Mouse (Mus musculus): Measurements from ENCODE around the gene Rnf6. TPM values are rescaled to one million over a fixed set of nuclear protein-coding genes. Genes with fewer than 3 reads are reported as not detected.
"Not testable (repeated sequence)": the region's sequence is repeated elsewhere in the genome, so short reads cannot be mapped to it uniquely, and the experiment has no call there.

Gene Rnf6
- total and polyA plus RNA-seq, 2 experiments: 12.5 to 29.4 TPM

DNA sequence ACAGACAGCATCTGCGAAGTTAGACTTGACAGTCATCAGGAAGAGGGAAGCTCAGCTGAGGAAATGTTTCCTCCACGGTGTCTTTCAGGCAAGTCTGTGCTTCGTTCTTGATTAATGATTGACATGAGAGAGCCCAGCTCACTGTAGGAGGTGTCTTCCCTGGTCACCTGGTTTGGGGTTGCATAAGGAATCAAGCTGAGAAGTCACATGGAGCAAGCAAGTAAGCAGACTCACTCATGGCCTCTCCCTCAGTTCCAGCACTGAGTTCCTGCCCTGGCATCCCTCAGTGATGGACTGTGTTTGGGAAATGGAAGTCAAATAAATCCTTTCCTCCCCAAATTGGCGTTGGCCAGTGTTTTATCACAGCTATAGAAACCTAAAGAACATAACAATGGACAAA, 31.3 kb downstream of the Rnf6 start:
- Histone ChIP-seq H3K79me2 (ENCODE audit: control insufficient read depth, insufficient read depth, low read length) (no peaks in the 10 kb centered on the region), H3K36me3 (ENCODE audit: control insufficient read depth, insufficient read depth, low read length) (no peaks in the 10 kb centered on the region), H3K9ac (ENCODE audit: low read depth, low read length) (no peak overlapping the region), H3K4me3 (ENCODE audit: insufficient read depth, low read depth, low read length) (no peak overlapping the region), H3K27me3 (ENCODE audit: control insufficient read depth, insufficient read depth, low read length) (no peaks in the 10 kb centered on the region), H3K27ac (replicated peaks; ENCODE audit: insufficient read depth, low read depth, low read length) (no peak overlapping the region), H3K4me1 (ENCODE audit: control insufficient read depth, insufficient read depth, low read length) (peaks cover 5% of the 10 kb centered on the region; the same call in 1 of the 2 replicates)
- WGBS: 34% methylated on average over 4 of the region's 4 CpGs
- peak; percentile 92 for DNase-seq (ENCODE audit: extremely low read depth, low read depth, low spot score)
- TF ChIP-seq CTCF (IDR thresholded peaks at IDR 0.05; ENCODE audit: low read depth, low read length) (no peak), POLR2A (IDR thresholded peaks at IDR 0.05; ENCODE audit: extremely low read depth, insufficient read depth, low read length) (no peak)

DNA sequence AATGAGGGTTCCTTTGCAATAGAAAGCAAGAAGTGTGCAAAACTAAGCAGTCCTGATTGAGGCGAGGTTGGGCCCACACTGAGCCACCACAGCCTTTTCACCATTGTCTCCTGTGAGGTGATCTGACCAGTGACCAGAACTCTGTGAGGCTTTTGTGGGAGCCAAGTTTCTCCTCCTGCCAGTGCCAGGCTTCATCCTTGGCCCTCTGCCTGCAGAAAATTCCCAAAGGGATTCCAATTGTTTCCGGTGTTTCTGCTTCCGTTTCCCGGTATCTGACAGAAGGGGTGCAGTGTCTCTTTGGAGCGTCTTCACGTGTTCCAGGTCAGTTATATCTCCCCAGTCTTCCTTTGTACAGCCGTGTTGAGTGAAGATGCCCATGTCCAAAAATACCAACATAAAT, 32.6 kb downstream of the Rnf6 start:
- peak; percentile 25 for DNase-seq (ENCODE audit: extremely low read depth, low read depth, low spot score)
- no peaks in the 10 kb centered on the region for H3K27me3 ChIP-seq (ENCODE audit: control insufficient read depth, insufficient read depth, low read length)
- peaks cover 5% of the 10 kb centered on the region; the same call in 1 of the 2 replicates for H3K4me1 ChIP-seq (ENCODE audit: control insufficient read depth, insufficient read depth, low read length)
- WGBS: 71% methylated on average over 7 of the region's 7 CpGs
- H3K36me3 ChIP-seq (ENCODE audit: control insufficient read depth, insufficient read depth, low read length): no peaks in the 10 kb centered on the region
- TF ChIP-seq CTCF (IDR thresholded peaks at IDR 0.05; ENCODE audit: low read depth, low read length): no peak
- no peak for TF ChIP-seq POLR2A (IDR thresholded peaks at IDR 0.05; ENCODE audit: extremely low read depth, insufficient read depth, low read length)
- H3K79me2 ChIP-seq (ENCODE audit: control insufficient read depth, insufficient read depth, low read length): no peaks in the 10 kb centered on the region
- H3K9ac ChIP-seq (ENCODE audit: low read depth, low read length): no peak overlapping the region
- no peak overlapping the region for H3K4me3 ChIP-seq (ENCODE audit: insufficient read depth, low read depth, low read length)
- no peak overlapping the region for H3K27ac ChIP-seq (replicated peaks; ENCODE audit: insufficient read depth, low read depth, low read length)

DNA sequence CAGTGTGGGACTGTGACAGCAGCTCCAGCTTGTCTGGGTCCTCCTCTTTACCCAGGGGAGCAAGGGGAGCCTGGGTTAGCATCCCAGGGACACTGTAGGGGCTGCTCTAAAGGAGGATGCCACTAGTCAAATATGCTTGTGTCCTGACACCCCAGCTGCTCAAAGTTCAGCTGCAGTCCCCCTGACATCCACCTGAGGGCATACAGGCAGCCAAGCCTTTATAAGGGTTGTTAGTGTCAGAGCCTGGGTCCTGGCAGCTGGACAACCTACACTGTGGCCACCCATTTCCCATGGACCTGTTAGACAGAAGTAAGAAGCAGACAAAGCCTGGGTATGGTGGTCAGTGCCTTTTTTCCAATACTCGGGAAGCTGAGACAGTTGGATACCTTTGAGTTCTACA, 33.2 kb downstream of the Rnf6 start:
- Histone ChIP-seq H3K27ac (replicated peaks; ENCODE audit: insufficient read depth, low read depth, low read length) (no peak overlapping the region), H3K36me3 (ENCODE audit: control insufficient read depth, insufficient read depth, low read length) (no peaks in the 10 kb centered on the region), H3K4me1 (ENCODE audit: control insufficient read depth, insufficient read depth, low read length) (peaks cover 5% of the 10 kb centered on the region; the same call in 1 of the 2 replicates), H3K9ac (ENCODE audit: low read depth, low read length) (no peak overlapping the region), H3K4me3 (ENCODE audit: insufficient read depth, low read depth, low read length) (no peak overlapping the region), H3K79me2 (ENCODE audit: control insufficient read depth, insufficient read depth, low read length) (no peaks in the 10 kb centered on the region), H3K27me3 (ENCODE audit: control insufficient read depth, insufficient read depth, low read length) (no peaks in the 10 kb centered on the region)
- DNase-seq (ENCODE audit: extremely low read depth, low read depth, low spot score): no peak
- 84% methylated on average over 1 of the region's 1 CpGs for WGBS
- no peak for TF ChIP-seq POLR2A (IDR thresholded peaks at IDR 0.05; ENCODE audit: extremely low read depth, insufficient read depth, low read length)
- TF ChIP-seq CTCF (IDR thresholded peaks at IDR 0.05; ENCODE audit: low read depth, low read length): peak; percentile 33; the same call in 1 of the 2 replicates

DNA sequence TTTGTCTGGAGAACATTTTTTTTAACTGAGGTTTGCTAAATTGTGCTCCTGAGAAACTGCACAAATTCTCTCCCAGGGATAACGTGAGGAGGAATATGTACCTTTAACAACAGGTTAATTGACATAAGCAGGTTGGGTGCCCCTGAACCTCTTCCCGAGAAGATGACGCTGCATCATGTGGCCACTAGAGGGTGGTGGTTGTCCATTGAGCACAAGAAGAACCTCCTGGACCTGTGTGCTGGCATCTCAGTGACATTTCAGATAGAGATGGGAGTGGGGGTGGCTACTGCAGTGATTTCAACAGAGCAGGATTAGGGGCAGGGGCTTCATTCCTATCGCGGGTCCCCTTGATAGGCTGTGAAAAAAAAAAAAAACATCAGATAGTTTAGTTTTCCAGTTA, 33.9 kb downstream of the Rnf6 start:
- peak; percentile 69 for DNase-seq (ENCODE audit: extremely low read depth, low read depth, low spot score)
- not testable (repeated sequence) for H3K36me3 ChIP-seq (ENCODE audit: control insufficient read depth, insufficient read depth, low read length); H3K79me2 ChIP-seq (ENCODE audit: control insufficient read depth, insufficient read depth, low read length); H3K27me3 ChIP-seq (ENCODE audit: control insufficient read depth, insufficient read depth, low read length); H3K9ac ChIP-seq (ENCODE audit: low read depth, low read length); H3K4me1 ChIP-seq (ENCODE audit: control insufficient read depth, insufficient read depth, low read length); H3K4me3 ChIP-seq (ENCODE audit: insufficient read depth, low read depth, low read length); H3K27ac ChIP-seq (replicated peaks; ENCODE audit: insufficient read depth, low read depth, low read length)
- 7% methylated on average over 5 of the region's 5 CpGs for WGBS
- TF ChIP-seq CTCF (IDR thresholded peaks at IDR 0.05; ENCODE audit: low read depth, low read length): peak; percentile 75

DNA sequence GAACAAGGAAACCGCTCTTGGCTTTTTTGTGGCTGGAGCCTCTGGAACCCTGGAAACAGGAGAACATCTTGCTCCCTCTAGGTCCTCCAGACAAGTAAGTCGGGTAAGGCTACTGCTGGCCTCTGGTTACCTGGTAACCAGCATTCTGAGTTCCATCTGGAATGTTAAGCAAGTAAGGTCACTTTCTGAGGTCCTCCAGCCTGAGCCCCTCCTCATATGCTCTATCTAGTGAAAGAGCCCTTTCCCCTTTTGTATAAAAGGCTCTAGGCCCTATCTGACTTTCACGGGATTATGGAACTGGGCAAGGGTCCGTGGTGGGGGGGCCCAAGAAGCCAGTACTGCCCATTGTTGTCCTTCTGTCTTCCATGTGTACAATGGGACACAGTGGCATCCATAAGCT, 36.2 kb downstream of the Rnf6 start, which contains the start of gene 1700001J03Rik:
Gene 1700001J03Rik, minus strand, starts transcription at position 101 of the 400 bp plus-strand sequence.
- H3K27me3 ChIP-seq (ENCODE audit: control insufficient read depth, insufficient read depth, low read length); DNase-seq (ENCODE audit: extremely low read depth, low read depth, low spot score); H3K27ac ChIP-seq (replicated peaks; ENCODE audit: insufficient read depth, low read depth, low read length); H3K9ac ChIP-seq (ENCODE audit: low read depth, low read length); H3K79me2 ChIP-seq (ENCODE audit: control insufficient read depth, insufficient read depth, low read length); H3K4me1 ChIP-seq (ENCODE audit: control insufficient read depth, insufficient read depth, low read length); H3K4me3 ChIP-seq (ENCODE audit: insufficient read depth, low read depth, low read length); H3K36me3 ChIP-seq (ENCODE audit: control insufficient read depth, insufficient read depth, low read length): not testable (repeated sequence)
- WGBS: 80% methylated on average over 4 of the region's 4 CpGs

DNA sequence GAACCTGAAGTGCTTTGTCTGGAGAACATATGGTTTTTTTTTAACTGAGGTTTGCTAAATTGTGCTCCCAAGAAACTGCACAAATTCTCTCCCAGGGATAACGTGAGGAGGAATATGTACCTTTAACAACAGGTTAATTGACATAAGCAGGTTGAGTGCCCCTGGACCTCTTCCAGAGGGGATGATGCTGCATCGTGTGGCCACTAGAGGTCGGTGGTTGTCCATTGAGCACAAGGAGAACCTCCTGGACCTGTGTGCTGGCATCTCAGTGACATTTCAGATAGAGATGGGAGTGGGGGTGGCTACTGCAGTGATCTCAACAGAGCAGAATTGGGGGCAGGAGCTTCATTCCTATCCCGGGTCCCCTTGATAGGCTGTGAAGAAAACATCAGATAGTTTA, 48.6 kb downstream of the Rnf6 start:
- peak; percentile 68 for TF ChIP-seq CTCF (IDR thresholded peaks at IDR 0.05; ENCODE audit: low read depth, low read length)
- H3K79me2 ChIP-seq (ENCODE audit: control insufficient read depth, insufficient read depth, low read length); H3K27me3 ChIP-seq (ENCODE audit: control insufficient read depth, insufficient read depth, low read length); H3K4me3 ChIP-seq (ENCODE audit: insufficient read depth, low read depth, low read length); H3K27ac ChIP-seq (replicated peaks; ENCODE audit: insufficient read depth, low read depth, low read length); H3K4me1 ChIP-seq (ENCODE audit: control insufficient read depth, insufficient read depth, low read length); H3K9ac ChIP-seq (ENCODE audit: low read depth, low read length); H3K36me3 ChIP-seq (ENCODE audit: control insufficient read depth, insufficient read depth, low read length): not testable (repeated sequence)
- 27% methylated on average over 4 of the region's 4 CpGs for WGBS
- peak; percentile 60 for DNase-seq (ENCODE audit: extremely low read depth, low read depth, low spot score)

DNA sequence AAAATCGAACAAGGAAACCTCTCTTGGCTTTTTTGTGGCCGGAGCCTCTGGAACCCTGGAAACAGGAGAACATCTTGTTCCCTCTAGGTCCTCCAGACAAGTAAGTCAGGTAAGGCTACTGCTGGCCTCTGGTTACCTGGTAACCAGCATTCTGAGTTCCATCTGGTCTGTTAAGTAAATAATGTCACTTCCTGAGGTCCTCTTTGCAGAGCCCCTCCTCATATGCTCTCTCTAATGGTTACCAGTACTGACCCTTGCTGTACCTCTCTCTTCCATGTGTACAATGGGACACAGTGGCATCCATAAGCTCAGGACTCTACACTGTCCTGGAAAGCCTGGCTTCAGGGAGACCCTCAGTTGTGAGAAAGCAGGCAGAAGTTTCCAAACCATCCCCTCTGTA, 50.7 kb downstream of the Rnf6 start, which contains the start of gene Gm6309:
Gene Gm6309, minus strand, starts transcription at position 101 of the 400 bp plus-strand sequence.
- not testable (repeated sequence) for H3K27ac ChIP-seq (replicated peaks; ENCODE audit: insufficient read depth, low read depth, low read length); H3K27me3 ChIP-seq (ENCODE audit: control insufficient read depth, insufficient read depth, low read length); H3K79me2 ChIP-seq (ENCODE audit: control insufficient read depth, insufficient read depth, low read length); H3K36me3 ChIP-seq (ENCODE audit: control insufficient read depth, insufficient read depth, low read length); H3K4me3 ChIP-seq (ENCODE audit: insufficient read depth, low read depth, low read length); H3K9ac ChIP-seq (ENCODE audit: low read depth, low read length); DNase-seq (ENCODE audit: extremely low read depth, low read depth, low spot score); H3K4me1 ChIP-seq (ENCODE audit: control insufficient read depth, insufficient read depth, low read length)
- 76% methylated on average over 2 of the region's 2 CpGs for WGBS

DNA sequence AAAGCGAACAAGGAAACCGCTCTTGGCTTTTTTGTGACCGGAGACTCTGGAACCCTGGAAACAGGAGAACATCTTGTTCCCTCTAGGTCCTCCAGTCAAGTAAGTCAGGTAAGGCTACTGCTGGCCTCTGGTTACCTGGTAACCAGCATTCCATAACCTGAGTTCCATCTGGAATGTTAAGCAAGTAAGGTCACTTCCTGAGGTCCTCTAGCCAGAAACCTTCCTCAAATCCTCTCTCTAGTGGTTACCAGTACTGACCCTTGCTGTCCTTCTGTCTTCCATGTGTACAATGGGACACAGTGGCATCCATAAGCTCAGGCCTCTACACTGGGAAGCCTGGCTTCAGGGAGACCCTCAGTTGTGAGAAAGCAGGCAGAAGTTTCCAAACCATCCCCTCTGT, 60.9 kb downstream of the Rnf6 start, which contains the start of gene Gm5565:
Gene Gm5565, minus strand, starts transcription at position 101 of the 400 bp plus-strand sequence.
- H3K79me2 ChIP-seq (ENCODE audit: control insufficient read depth, insufficient read depth, low read length); H3K9ac ChIP-seq (ENCODE audit: low read depth, low read length); H3K4me1 ChIP-seq (ENCODE audit: control insufficient read depth, insufficient read depth, low read length); H3K36me3 ChIP-seq (ENCODE audit: control insufficient read depth, insufficient read depth, low read length); H3K27me3 ChIP-seq (ENCODE audit: control insufficient read depth, insufficient read depth, low read length); H3K4me3 ChIP-seq (ENCODE audit: insufficient read depth, low read depth, low read length); DNase-seq (ENCODE audit: extremely low read depth, low read depth, low spot score); H3K27ac ChIP-seq (replicated peaks; ENCODE audit: insufficient read depth, low read depth, low read length): not testable (repeated sequence)
- WGBS: 96% methylated on average over 3 of the region's 3 CpGs
